Mouse (Mus musculus): ENCODE measurements around the gene Slc45a3.

The Slc45a3 gene

GRCm38 (mm10) chr1:131964580-131964979 is 1.8 kb downstream of the Slc45a3 start:
- DNase-seq (ENCODE audit: low spot score in 2 of 2) = no peak

GRCm38 (mm10) chr1:131965818-131966217 is 3.1 kb downstream of the Slc45a3 start:
- DNase-seq (ENCODE audit: low spot score in 2 of 2) = no peak

GRCm38 (mm10) chr1:131967336-131967735 is 4.6 kb downstream of the Slc45a3 start:
- no peak for DNase-seq (ENCODE audit: low spot score in 2 of 2)

GRCm38 (mm10) chr1:131968556-131968955 is 5.8 kb downstream of the Slc45a3 start:
- no peak for DNase-seq (ENCODE audit: low spot score in 2 of 2)

- no peak for DNase-seq (ENCODE audit: low spot score in 2 of 2)
Measured at GRCm38 (mm10) chr1:131968983-131969382, 6.2 kb downstream of the Slc45a3 start.

GRCm38 (mm10) chr1:131969825-131970224 is 7.1 kb downstream of the Slc45a3 start:
- no peak for DNase-seq (ENCODE audit: low spot score in 2 of 2)

- no peak for DNase-seq (ENCODE audit: low spot score in 2 of 2)
Measured at GRCm38 (mm10) chr1:131970322-131970660, 7.5 kb downstream of the Slc45a3 start.

GRCm38 (mm10) chr1:131970661-131971520 is 8.1 kb downstream of the Slc45a3 start:
- no peak for DNase-seq (ENCODE audit: low spot score in 2 of 2)

- DNase-seq (ENCODE audit: low spot score in 2 of 2) = no peak
Measured at GRCm38 (mm10) chr1:131971771-131972497, 9.2 kb downstream of the Slc45a3 start.

- no peak for DNase-seq (ENCODE audit: low spot score in 2 of 2)
Measured at GRCm38 (mm10) chr1:131972498-131973334, 9.9 kb downstream of the Slc45a3 start.

GRCm38 (mm10) chr1:131973991-131974390 is 11.2 kb downstream of the Slc45a3 start:
- no peak for DNase-seq (ENCODE audit: low spot score in 2 of 2)

GRCm38 (mm10) chr1:131976886-131977285 is 14.1 kb downstream of the Slc45a3 start:
- DNase-seq (ENCODE audit: low spot score in 2 of 2) = no peak

- no peak for DNase-seq (ENCODE audit: low spot score in 2 of 2)
Measured at GRCm38 (mm10) chr1:131980471-131980870, 17.7 kb downstream of the Slc45a3 start.

GRCm38 (mm10) chr1:131981378-131982013 is 18.7 kb downstream of the Slc45a3 start:
- peak; percentile 70 to 89 for DNase-seq (ENCODE audit: low spot score in 2 of 2)

GRCm38 (mm10) chr1:131982907-131983306 is 20.1 kb downstream of the Slc45a3 start:
- DNase-seq (ENCODE audit: low spot score in 2 of 2) = peak; percentile 78 to 93

GRCm38 (mm10) chr1:131983806-131984205 is 21.0 kb downstream of the Slc45a3 start:
- no peak for DNase-seq (ENCODE audit: low spot score in 2 of 2)

GRCm38 (mm10) chr1:131987432-131987831 is 24.7 kb downstream of the Slc45a3 start:
- no peak for DNase-seq (ENCODE audit: low spot score in 2 of 2)

GRCm38 (mm10) chr1:131989476-131989875 is 26.7 kb downstream of the Slc45a3 start:
- DNase-seq (ENCODE audit: low spot score in 2 of 2) = no peak

- DNase-seq (ENCODE audit: low spot score in 2 of 2) = no peak
Measured at GRCm38 (mm10) chr1:131990083-131990760, 27.5 kb downstream of the Slc45a3 start.

- DNase-seq (ENCODE audit: low spot score in 2 of 2) = no peak
Measured at GRCm38 (mm10) chr1:131992561-131993001, 29.8 kb downstream of the Slc45a3 start.
